Mouse (Mus musculus) cerebellum, postnatal 14 days (tissue): ENCODE measurements around the gene Rps27l.

ENCODE experiments used
- DNase-seq, 2 experiments: peaks; one replicate each; pipeline ENCODE4 v3.0.0; 2021; ENCODE audit warnings: mixed read lengths in 2 of 2

The Rps27l gene

GRCm38 (mm10) chr9:66985377-66985776, 39.5 kb downstream of the Rps27l start:
- no peak for DNase-seq

GRCm38 (mm10) chr9:66988198-66988887, 42.5 kb downstream of the Rps27l start:
- no peak for DNase-seq

GRCm38 (mm10) chr9:66988888-66989414, 43.1 kb downstream of the Rps27l start:
- DNase-seq = no peak

- no peak for DNase-seq
Observed at GRCm38 (mm10) chr9:66989581-66989980, 43.7 kb downstream of the Rps27l start.

GRCm38 (mm10) chr9:66990046-66990445, 44.2 kb downstream of the Rps27l start:
- no peak for DNase-seq

GRCm38 (mm10) chr9:66991021-66991749, 45.3 kb downstream of the Rps27l start:
- DNase-seq = no peak

GRCm38 (mm10) chr9:66991750-66992410, 46.0 kb downstream of the Rps27l start:
- DNase-seq = no peak
